Mouse (Mus musculus): ENCODE results near the gene Rhbdd1. TPM values are rescaled to one million over a fixed set of nuclear protein-coding genes. Genes with fewer than 3 reads are reported as not detected.

Gene Rhbdd1
- polyA plus RNA-seq, 2 experiments = 7.0 to 8.7 TPM

DNA sequence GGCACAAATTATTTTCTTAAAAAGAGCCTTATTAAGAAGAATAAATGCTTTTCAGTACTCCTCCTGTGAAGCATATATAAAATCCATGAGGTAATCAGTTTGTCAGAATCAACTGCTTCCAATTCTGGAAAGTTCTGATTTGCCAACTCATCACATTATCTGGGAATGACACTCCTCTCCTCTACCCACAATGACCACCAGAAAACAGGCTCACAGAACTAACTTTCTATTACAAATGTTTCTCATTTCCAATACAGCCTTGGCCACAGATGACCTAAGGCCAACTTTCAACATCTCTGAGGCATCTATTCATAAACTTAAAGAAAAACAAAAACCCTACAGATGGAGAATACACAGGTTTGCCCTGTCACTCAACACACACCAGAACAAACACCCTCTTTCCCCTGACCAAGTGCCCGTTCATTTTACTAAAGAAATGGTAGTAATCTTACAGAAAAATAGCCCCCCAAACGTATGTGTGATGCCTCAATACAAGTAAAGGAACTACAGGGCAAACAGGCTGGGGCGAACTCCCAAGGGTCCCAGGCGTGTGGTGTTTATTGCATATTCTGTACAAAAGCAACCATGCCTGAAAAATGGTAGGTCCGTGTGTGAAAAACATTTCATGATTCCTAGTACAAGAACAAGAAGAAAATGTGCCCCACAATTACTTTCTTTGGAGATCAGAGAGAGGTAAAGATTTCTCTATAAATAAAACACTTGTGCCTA lies 30.6 kb upstream of the Rhbdd1 start:
- no peak for TF ChIP-seq POLR2A (IDR thresholded peaks at IDR 0.05; ENCODE audit: borderline replicate concordance, extremely low read depth, insufficient read depth, insufficient read length)
- Histone ChIP-seq H3K9ac (ENCODE audit: low read depth, low read length, severe bottlenecking) (peak overlapping the region; percentile 51), H3K4me2 (replicated peaks; ENCODE audit: low read depth, low read length, severe bottlenecking) (peak overlapping the region; percentile 88), H3K4me3 (replicated peaks; ENCODE audit: low read length) (peak overlapping the region; percentile 56), H3K9me3 (ENCODE audit: control insufficient read depth, low read length) (no peaks in the 10 kb centered on the region), H3K36me3 (ENCODE audit: control insufficient read depth, insufficient read depth, low read length) (peaks cover 28% of the 10 kb centered on the region), H3K27me3 (ENCODE audit: control insufficient read depth, insufficient read depth, low read length) (no peaks in the 10 kb centered on the region), H3K27ac (replicated peaks; ENCODE audit: low read depth, low read length) (peak overlapping the region; percentile 21; the same call in 1 of the 2 replicates), H3K4me1 (ENCODE audit: control insufficient read depth, insufficient read depth, low read length) (peaks cover 46% of the 10 kb centered on the region)
- DNase-seq (ENCODE audit: low spot score) (peak; percentile 5), ATAC-seq (ENCODE audit: low FRiP score, low read depth) (no peak)
- 10% methylated on average over 5 of the region's 5 CpGs for WGBS

- Histone ChIP-seq H3K27me3 (ENCODE audit: control insufficient read depth, insufficient read depth, low read length) (no peaks in the 10 kb centered on the region), H3K4me1 (ENCODE audit: control insufficient read depth, insufficient read depth, low read length) (peaks cover 46% of the 10 kb centered on the region), H3K4me3 (replicated peaks; ENCODE audit: low read length) (peak overlapping the region; percentile 56), H3K9ac (ENCODE audit: low read depth, low read length, severe bottlenecking) (peak overlapping the region; percentile 51), H3K27ac (replicated peaks; ENCODE audit: low read depth, low read length) (peak overlapping the region; percentile 21; the same call in 1 of the 2 replicates), H3K36me3 (ENCODE audit: control insufficient read depth, insufficient read depth, low read length) (peaks cover 28% of the 10 kb centered on the region), H3K4me2 (replicated peaks; ENCODE audit: low read depth, low read length, severe bottlenecking) (peak overlapping the region; percentile 88), H3K9me3 (ENCODE audit: control insufficient read depth, low read length) (no peaks in the 10 kb centered on the region)
- ATAC-seq (ENCODE audit: low FRiP score, low read depth) (no peak), DNase-seq (ENCODE audit: low spot score) (peak; percentile 23)
- WGBS = 19% methylated on average over 15 of the region's 15 CpGs
- no peak for TF ChIP-seq POLR2A (IDR thresholded peaks at IDR 0.05; ENCODE audit: borderline replicate concordance, extremely low read depth, insufficient read depth, insufficient read length)
Observed at GRCm38 (mm10) chr1:82286190-82287051, 29.8 kb upstream of the Rhbdd1 start.

GRCm38 (mm10) chr1:82287052-82287775 lies 29.0 kb upstream of the Rhbdd1 start:
- DNase-seq (ENCODE audit: low spot score) (no peak), ATAC-seq (ENCODE audit: low FRiP score, low read depth) (no peak)
- H3K27me3 ChIP-seq (ENCODE audit: control insufficient read depth, insufficient read depth, low read length) = no peaks in the 10 kb centered on the region
- H3K4me3 ChIP-seq (replicated peaks; ENCODE audit: low read length) = peak overlapping the region; percentile 56
- H3K4me2 ChIP-seq (replicated peaks; ENCODE audit: low read depth, low read length, severe bottlenecking) = peak overlapping the region; percentile 88
- no peaks in the 10 kb centered on the region for H3K9me3 ChIP-seq (ENCODE audit: control insufficient read depth, low read length)
- 72% methylated on average over 22 of the region's 22 CpGs for WGBS
- H3K9ac ChIP-seq (ENCODE audit: low read depth, low read length, severe bottlenecking) = peak overlapping the region; percentile 51
- H3K4me1 ChIP-seq (ENCODE audit: control insufficient read depth, insufficient read depth, low read length) = peaks cover 41% of the 10 kb centered on the region
- peaks cover 28% of the 10 kb centered on the region for H3K36me3 ChIP-seq (ENCODE audit: control insufficient read depth, insufficient read depth, low read length)
- H3K27ac ChIP-seq (replicated peaks; ENCODE audit: low read depth, low read length) = no peak overlapping the region
- no peak for TF ChIP-seq POLR2A (IDR thresholded peaks at IDR 0.05; ENCODE audit: borderline replicate concordance, extremely low read depth, insufficient read depth, insufficient read length)

DNA sequence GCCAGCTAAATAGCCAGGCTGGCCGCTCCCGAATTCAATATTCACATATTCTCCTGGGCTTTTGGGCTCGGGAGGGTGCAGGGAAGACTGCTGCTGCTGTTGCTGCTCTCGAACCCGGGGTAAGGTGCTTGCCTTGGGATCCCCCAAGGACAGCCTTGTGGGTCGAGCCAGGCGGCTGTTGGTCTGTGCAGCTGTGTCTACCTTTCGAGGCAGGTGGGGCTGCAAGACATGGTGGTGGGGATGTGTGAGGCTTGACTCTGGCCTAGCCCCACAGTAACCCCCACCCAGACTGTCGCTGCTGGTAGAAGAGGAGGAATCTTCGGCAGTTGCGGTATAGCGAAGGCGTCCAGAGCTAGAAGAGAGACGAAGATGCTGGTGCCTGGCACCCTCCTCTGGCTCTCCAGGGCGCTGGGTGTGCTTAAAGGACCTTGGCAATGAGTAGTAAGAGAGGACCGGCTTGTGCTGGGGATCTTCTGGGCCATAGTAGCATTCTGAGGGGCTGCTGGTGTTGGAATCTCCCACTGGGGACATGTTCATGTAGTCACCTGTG lies 28.4 kb upstream of the Rhbdd1 start:
- H3K4me1 ChIP-seq (ENCODE audit: control insufficient read depth, insufficient read depth, low read length) = peaks cover 35% of the 10 kb centered on the region
- no peak for TF ChIP-seq POLR2A (IDR thresholded peaks at IDR 0.05; ENCODE audit: borderline replicate concordance, extremely low read depth, insufficient read depth, insufficient read length)
- WGBS = 90% methylated on average over 16 of the region's 16 CpGs
- no peak overlapping the region for H3K27ac ChIP-seq (replicated peaks; ENCODE audit: low read depth, low read length)
- peak overlapping the region; percentile 56 for H3K4me3 ChIP-seq (replicated peaks; ENCODE audit: low read length)
- ATAC-seq (ENCODE audit: low FRiP score, low read depth) = no peak
- peak overlapping the region; percentile 88 for H3K4me2 ChIP-seq (replicated peaks; ENCODE audit: low read depth, low read length, severe bottlenecking)
- peaks cover 28% of the 10 kb centered on the region for H3K36me3 ChIP-seq (ENCODE audit: control insufficient read depth, insufficient read depth, low read length)
- no peaks in the 10 kb centered on the region for H3K27me3 ChIP-seq (ENCODE audit: control insufficient read depth, insufficient read depth, low read length)
- no peak for DNase-seq (ENCODE audit: low spot score)
- H3K9ac ChIP-seq (ENCODE audit: low read depth, low read length, severe bottlenecking) = peak overlapping the region; percentile 34; the same call in 1 of the 2 replicates
- no peaks in the 10 kb centered on the region for H3K9me3 ChIP-seq (ENCODE audit: control insufficient read depth, low read length)

All from limb, embryonic 14.5 days (tissue).